13 mouse cellular contexts compared by ENCODE assay signal in genomic region chr10:75605162-75605846, GRCm38 (mm10). TPM values are rescaled to one million over a fixed set of nuclear protein-coding genes. Genes with fewer than 3 reads are reported as not detected.
DNase-seq lines count a peak whose midpoint lies in the region; ATAC-seq and TF ChIP-seq lines count a peak whose summit lies in the region.
"Had no signal": no experiment of that assay in that cellular context is flagged by ENCODE, and none has a peak within 500 bp of the region (broad histone marks: within the 10 kb centered on the region; RNA-seq: fewer than 3 reads in every experiment).

No protein-coding gene starts in this region.

- DNase-seq in heart, postnatal 0 days (ENCODE audit: low spot score) = no peak
- no peak for DNase-seq in heart, adult 9 months (ENCODE audit: low spot score in 2 of 2)
- peak; percentile 21 for DNase-seq in retina, postnatal 1 day
- no peak for DNase-seq in retina, embryonic 14.5 days (ENCODE audit: low spot score)
- DNase-seq in induced T-regulatory cell, adult 2 months (ENCODE audit: low read depth) = peak; percentile 57
- no peak for DNase-seq in embryo, embryonic 9.5 days (ENCODE audit: extremely low spot score)
- no peak for DNase-seq in heart, postnatal 14 days
- no peak for DNase-seq in forebrain, embryonic 10.5 days (ENCODE audit: extremely low spot score, low spot score)
- DNase-seq: kidney, postnatal 14 days; left cerebral cortex, postnatal 4 days had no signal

- intact Hi-C loops in heart, postnatal 14 days (cut with DNase I) = no loop called here

- no peak overlapping the region for H3K9ac ChIP-seq in heart, postnatal 0 days (replicated peaks; ENCODE audit: low read depth, low read length)
- H3K9ac ChIP-seq: heart, embryonic 13.5 days had no signal

- no peak overlapping the region for H3K4me3 ChIP-seq in heart, postnatal 0 days (ENCODE audit: low read depth, low read length)
- no peak overlapping the region for H3K4me3 ChIP-seq in forebrain, embryonic 10.5 days
- H3K4me3 ChIP-seq: embryonic facial prominence, embryonic 10.5 days; heart, embryonic 13.5 days; midbrain, embryonic 10.5 days had no signal

- H3K27me3 ChIP-seq in heart, postnatal 0 days (ENCODE audit: control insufficient read depth, insufficient read depth, low read length) = no peaks in the 10 kb centered on the region
- no peaks in the 10 kb centered on the region for H3K27me3 ChIP-seq in forebrain, embryonic 10.5 days (ENCODE audit: poor library complexity, severe bottlenecking)
- H3K27me3 ChIP-seq: heart, embryonic 13.5 days had no signal

- peak; percentile 19; the same call in 1 of the 2 replicates for TF ChIP-seq CTCF in heart, postnatal 0 days (IDR thresholded peaks at IDR 0.05; ENCODE audit: low read depth)

- no peaks in the 10 kb centered on the region for H3K4me1 ChIP-seq in heart, postnatal 0 days (ENCODE audit: control insufficient read depth, insufficient read depth)
- H3K4me1 ChIP-seq in forebrain, embryonic 10.5 days = no peaks in the 10 kb centered on the region
- H3K4me1 ChIP-seq: embryonic facial prominence, embryonic 10.5 days; midbrain, embryonic 10.5 days had no signal

- H3K27ac ChIP-seq in heart, postnatal 0 days (ENCODE audit: low read depth) = no peak overlapping the region
- no peak overlapping the region for H3K27ac ChIP-seq in forebrain, embryonic 10.5 days
- H3K27ac ChIP-seq: embryonic facial prominence, embryonic 10.5 days; heart, embryonic 13.5 days; midbrain, embryonic 10.5 days had no signal

- TF ChIP-seq EP300 in heart, postnatal 0 days (IDR thresholded peaks at IDR 0.05; ENCODE audit: low read depth) = no peak

- 23% methylated on average over 11 of the region's 11 CpGs for WGBS in heart, postnatal 0 days
- 42% methylated on average over 11 of the region's 11 CpGs for WGBS in forebrain, embryonic 10.5 days

- no peaks in the 10 kb centered on the region for H3K36me3 ChIP-seq in heart, postnatal 0 days (replicated peaks; ENCODE audit: control insufficient read depth, insufficient read depth, low read length)
- no peaks in the 10 kb centered on the region for H3K36me3 ChIP-seq in forebrain, embryonic 10.5 days (replicated peaks)
- H3K36me3 ChIP-seq: embryonic facial prominence, embryonic 10.5 days; heart, embryonic 13.5 days; midbrain, embryonic 10.5 days had no signal

- no peak overlapping the region for H3K4me2 ChIP-seq in heart, postnatal 0 days (ENCODE audit: low read depth, low read length)
- H3K4me2 ChIP-seq: heart, embryonic 13.5 days had no signal

- H3K9me3 ChIP-seq in heart, postnatal 0 days (replicated peaks; ENCODE audit: control insufficient read depth, low read length) = no peaks in the 10 kb centered on the region
- no peaks in the 10 kb centered on the region for H3K9me3 ChIP-seq in forebrain, embryonic 10.5 days
- H3K9me3 ChIP-seq: embryonic facial prominence, embryonic 10.5 days; heart, embryonic 13.5 days; midbrain, embryonic 10.5 days had no signal

- ATAC-seq in heart, postnatal 0 days (ENCODE audit: insufficient read depth, low read depth) = no peak

RNA-seq across cellular contexts. Expression of gene Ggt5, which starts 16.2 kb away (rescaled TPM):
- total RNA-seq in heart, postnatal 0 days (2014; rRNA removed; ENCODE audit: low replicate concordance) = 17.8 and 53.4 TPM in 2 replicates
- 6.7 and 7.6 TPM in 2 replicates for polyA plus RNA-seq in heart, postnatal 0 days (2015; fragmentation: Nextera tagmentation; extraction: Ambion mirVana)
- 10 to 100 TPM in 1 of 2 experiments, 1 to 10 TPM in 1; 8.3 to 10.7 TPM for total RNA-seq in heart, postnatal 14 days (2021)
- polyA plus RNA-seq in forebrain, embryonic 10.5 days (2016; fragmentation: Nextera tagmentation; extraction: Ambion mirVana) = 0.21 and 0.97 TPM in 2 replicates

RNA-seq across cellular contexts. Expression of gene Susd2, which starts 38.5 kb away (rescaled TPM):
- total RNA-seq in heart, postnatal 0 days (2014; rRNA removed; ENCODE audit: low replicate concordance) = 6.1 and 7.9 TPM in 2 replicates
- 3.6 and 4.1 TPM in 2 replicates for polyA plus RNA-seq in heart, postnatal 0 days (2015; fragmentation: Nextera tagmentation; extraction: Ambion mirVana)
- 1 to 10 TPM; 2.4 to 2.5 TPM for total RNA-seq in heart, postnatal 14 days (2021)
- 0.99 and 1.0 TPM in 2 replicates for polyA plus RNA-seq in forebrain, embryonic 10.5 days (2016; fragmentation: Nextera tagmentation; extraction: Ambion mirVana)

RNA-seq across cellular contexts. Expression of gene Ggt1, which starts 43.9 kb away (rescaled TPM):
- 0.81 TPM in 1 of 2 replicates, not detected in the other for total RNA-seq in heart, postnatal 0 days (2014; rRNA removed; ENCODE audit: low replicate concordance)
- 0.29 and 0.37 TPM in 2 replicates for polyA plus RNA-seq in heart, postnatal 0 days (2015; fragmentation: Nextera tagmentation; extraction: Ambion mirVana)
- not detected for total RNA-seq in heart, postnatal 14 days (2021)
- polyA plus RNA-seq in forebrain, embryonic 10.5 days (2016; fragmentation: Nextera tagmentation; extraction: Ambion mirVana) = 1.6 and 2.3 TPM in 2 replicates

RNA-seq across cellular contexts. Expression of gene Lrrc75b, which starts 45.2 kb away (rescaled TPM):
- 0.23 and 2.9 TPM in 2 replicates for total RNA-seq in heart, postnatal 0 days (2014; rRNA removed; ENCODE audit: low replicate concordance)
- polyA plus RNA-seq in heart, postnatal 0 days (2015; fragmentation: Nextera tagmentation; extraction: Ambion mirVana) = 0.81 and 0.83 TPM in 2 replicates
- 1 to 10 TPM; 1.3 to 1.5 TPM for total RNA-seq in heart, postnatal 14 days (2021)
- 1.1 TPM in 2 replicates for polyA plus RNA-seq in forebrain, embryonic 10.5 days (2016; fragmentation: Nextera tagmentation; extraction: Ambion mirVana)

Comparison
In these comparisons a context has a peak if more than half of its experiments do, and no peak if none do; other contexts are left out.
1. DNase-seq: peak in retina, postnatal 1 day (single experiment) and induced T-regulatory cell, adult 2 months (single experiment); none in heart, postnatal 0 days (single experiment), heart, adult 9 months (0 of 2), retina, embryonic 14.5 days (single experiment), embryo, embryonic 9.5 days (single experiment), heart, postnatal 14 days (0 of 2) and forebrain, embryonic 10.5 days (single experiment).